Mouse (Mus musculus) erythroblast, embryonic 14.5 days (primary cell): ENCODE results near the gene Mtmr11.

Experiments
- GATA1 ChIP-seq: IDR thresholded peaks from 2 replicates; pipeline ENCODE4 v1.6.1; 2012; ENCODE audit warnings: low read length, inconsistent platforms, mixed read lengths
- TAL1 ChIP-seq: IDR thresholded peaks from 3 replicates; pipeline ENCODE4 v1.6.1; 2012; ENCODE audit warnings: low read length, inconsistent platforms, mixed read lengths

DNA sequence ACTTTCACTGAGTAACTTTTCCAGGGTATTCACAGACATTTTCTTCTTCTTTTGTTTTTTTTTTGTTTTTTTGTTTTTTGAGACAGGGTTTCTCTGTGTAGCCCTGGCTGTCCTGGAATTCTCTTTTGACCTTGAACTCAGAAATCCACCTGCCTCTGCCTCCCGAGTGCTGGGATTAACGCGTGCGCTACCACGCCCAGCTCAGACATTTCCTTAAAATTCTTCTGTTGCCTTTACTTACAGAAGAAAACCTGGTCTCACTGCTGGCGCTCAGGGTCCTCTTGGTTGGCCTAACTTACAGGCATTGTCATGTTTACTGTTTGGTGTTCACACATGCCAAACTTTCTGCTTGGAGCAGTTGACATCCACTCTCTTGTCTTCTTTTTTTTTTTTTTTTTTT, 13.4 kb downstream of the Mtmr11 start:
- TF ChIP-seq GATA1, result no peak
- no peak for TF ChIP-seq TAL1
